Mouse (Mus musculus) E14TG2a.4 (cell line): Measurements from ENCODE around the gene Cfd.

Experiments used
- H3K27me3 ChIP-seq: 2 replicates; pipeline ENCODE4 v1.6.1; 2014; ENCODE audit warnings: low read length, control low read depth; ENCODE audit not compliant: insufficient read depth
- H3K36me3 ChIP-seq: 2 replicates; pipeline ENCODE4 v1.6.1; 2014; ENCODE audit warnings: low read length, control low read depth; ENCODE audit not compliant: insufficient read depth
- H3K4me1 ChIP-seq: replicated peaks from 2 replicates; pipeline ENCODE4 v1.6.1; 2014; ENCODE audit warnings: low read depth, low read length, control low read depth
- H3K4me3 ChIP-seq: replicated peaks from 2 replicates; pipeline ENCODE4 v1.5.1; 2014; ENCODE audit warnings: mild to moderate bottlenecking, low read length
- H3K9me3 ChIP-seq: 2 replicates; pipeline ENCODE4 v1.6.1; 2014; ENCODE audit warnings: low read length, control low read depth
- CTCF ChIP-seq: conservative IDR thresholded peaks from 2 replicates; pipeline ENCODE4 v1.5.1; 2014; ENCODE audit warnings: low read length
- NANOG ChIP-seq: IDR thresholded peaks from 2 replicates; pipeline ENCODE4 v1.6.1; 2014; ENCODE audit warnings: borderline replicate concordance, low read length, mixed read lengths
- POU5F1 ChIP-seq: IDR thresholded peaks from 2 replicates; pipeline ENCODE4 v1.6.1; 2014; ENCODE audit warnings: low read length, borderline replicate concordance

The Cfd gene

GRCm38 (mm10) chr10:79934794-79935569, 44.3 kb downstream of the Cfd start:
- Histone ChIP-seq H3K36me3 (peaks cover 14% of the 10 kb centered on the region; the same call in 1 of the 2 replicates), H3K4me1 (peaks cover 67% of the 10 kb centered on the region), H3K4me3 (peak overlapping the region; percentile 46; the same call in 1 of the 2 replicates), H3K27me3 (peaks cover 3% of the 10 kb centered on the region; the same call in 1 of the 2 replicates), H3K9me3 (0 out of 2 replicates have a peak, but pooled peaks cover 2% of the 10 kb centered on the region)
- no peak for TF ChIP-seq NANOG
- TF ChIP-seq POU5F1 = no peak
- TF ChIP-seq CTCF = no peak

GRCm38 (mm10) chr10:79936284-79936910, 45.7 kb downstream of the Cfd start:
- H3K9me3 ChIP-seq = no peaks in the 10 kb centered on the region
- peaks cover 67% of the 10 kb centered on the region for H3K4me1 ChIP-seq
- no peak for TF ChIP-seq POU5F1
- TF ChIP-seq NANOG = no peak
- no peak for TF ChIP-seq CTCF
- H3K4me3 ChIP-seq = peak overlapping the region; percentile 70
- no peaks in the 10 kb centered on the region; the same call in 1 of the 2 replicates for H3K27me3 ChIP-seq
- H3K36me3 ChIP-seq = peaks cover 6% of the 10 kb centered on the region; the same call in 1 of the 2 replicates

DNA sequence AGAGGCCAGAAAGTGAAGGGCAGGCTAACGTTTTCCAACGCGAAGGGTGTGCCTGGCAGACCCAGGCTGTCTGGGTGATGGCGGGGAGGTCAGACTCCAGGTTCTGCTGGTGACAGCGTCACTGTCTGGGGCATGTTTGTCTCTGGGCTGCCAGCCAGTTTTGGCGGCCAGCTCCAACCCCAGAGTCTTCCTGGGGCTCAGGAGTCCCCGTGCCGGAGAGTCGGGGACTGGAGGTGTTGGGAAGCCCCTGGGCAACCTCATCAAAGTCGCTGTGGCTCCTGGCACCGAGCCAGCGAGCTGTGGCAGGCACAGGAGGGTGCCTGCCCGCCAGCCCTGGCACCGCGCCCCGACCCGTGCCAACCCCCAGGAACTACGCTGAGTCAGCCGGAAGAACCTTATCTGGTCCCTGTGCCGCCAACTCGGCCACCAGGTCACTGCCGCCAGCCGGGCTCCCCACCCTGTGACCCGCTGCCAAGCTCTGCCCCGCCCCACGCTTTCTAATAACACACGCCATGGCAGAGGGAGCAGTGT, 46.3 kb downstream of the Cfd start:
- peaks cover 66% of the 10 kb centered on the region for H3K4me1 ChIP-seq

DNA sequence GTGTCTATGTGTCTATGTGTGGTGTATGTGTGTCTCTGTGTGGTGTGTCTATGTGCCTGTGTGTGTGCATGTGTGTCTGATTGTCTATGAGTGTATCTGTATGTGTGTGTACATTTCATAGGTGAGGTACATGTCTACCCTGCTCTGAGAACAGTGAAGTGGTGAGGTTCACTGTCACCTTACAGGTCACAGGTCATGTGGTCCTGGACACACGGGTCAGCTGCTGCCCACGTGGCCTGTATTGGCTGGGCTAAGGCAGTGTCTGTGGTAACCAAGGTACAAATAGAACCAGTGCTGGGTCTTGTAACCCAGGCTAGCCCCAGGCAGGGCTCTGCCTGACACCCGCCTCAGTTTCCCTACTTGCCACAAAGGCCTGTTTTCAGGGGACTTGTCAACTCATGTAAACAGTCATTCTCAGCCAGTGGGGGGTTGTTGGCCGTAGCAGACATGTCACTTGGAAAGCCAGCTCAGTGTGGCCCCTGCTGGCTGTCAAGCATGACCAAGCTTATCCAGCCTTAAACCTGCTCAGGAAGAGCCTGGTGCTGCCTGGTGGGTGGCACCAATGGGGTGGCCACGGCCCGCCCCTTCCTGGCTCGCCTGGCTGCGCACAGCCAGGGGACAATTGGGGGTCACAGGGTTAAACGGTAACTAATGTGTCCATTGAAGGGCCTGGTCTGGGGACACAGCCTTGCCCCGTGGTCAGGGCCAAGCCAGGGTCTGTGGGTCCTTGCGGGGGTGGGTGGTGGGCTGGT, 47.3 kb downstream of the Cfd start:
- no peaks in the 10 kb centered on the region; the same call in 1 of the 2 replicates for H3K36me3 ChIP-seq
- H3K4me3 ChIP-seq = peak overlapping the region; percentile 54; the same call in 1 of the 2 replicates
- no peaks in the 10 kb centered on the region; the same call in 1 of the 2 replicates for H3K27me3 ChIP-seq
- H3K9me3 ChIP-seq = no peaks in the 10 kb centered on the region
- TF ChIP-seq NANOG (no peak), CTCF (no peak), POU5F1 (no peak)
- H3K4me1 ChIP-seq = peaks cover 58% of the 10 kb centered on the region

More for the DNA sequence above, 46.3 kb downstream of the Cfd start:
- Histone ChIP-seq H3K9me3 (no peaks in the 10 kb centered on the region), H3K4me3 (peak overlapping the region; percentile 70), H3K27me3 (no peaks in the 10 kb centered on the region; the same call in 1 of the 2 replicates), H3K36me3 (peaks cover 2% of the 10 kb centered on the region; the same call in 1 of the 2 replicates)
- TF ChIP-seq CTCF (no peak), POU5F1 (no peak), NANOG (no peak)

GRCm38 (mm10) chr10:79940749-79941148, 50.1 kb downstream of the Cfd start:
- H3K27me3 ChIP-seq = no peaks in the 10 kb centered on the region; the same call in 1 of the 2 replicates
- TF ChIP-seq POU5F1 = no peak
- TF ChIP-seq CTCF = no peak
- no peak for TF ChIP-seq NANOG
- peaks cover 49% of the 10 kb centered on the region for H3K4me1 ChIP-seq

More at GRCm38 (mm10) chr10:79940749-79941148, 50.1 kb downstream of the Cfd start:
- H3K9me3 ChIP-seq = no peaks in the 10 kb centered on the region
- H3K36me3 ChIP-seq = no peaks in the 10 kb centered on the region
- H3K4me3 ChIP-seq = no peak overlapping the region
